16 mouse cellular contexts compared by ENCODE assay signal in the genomic region with DNA sequence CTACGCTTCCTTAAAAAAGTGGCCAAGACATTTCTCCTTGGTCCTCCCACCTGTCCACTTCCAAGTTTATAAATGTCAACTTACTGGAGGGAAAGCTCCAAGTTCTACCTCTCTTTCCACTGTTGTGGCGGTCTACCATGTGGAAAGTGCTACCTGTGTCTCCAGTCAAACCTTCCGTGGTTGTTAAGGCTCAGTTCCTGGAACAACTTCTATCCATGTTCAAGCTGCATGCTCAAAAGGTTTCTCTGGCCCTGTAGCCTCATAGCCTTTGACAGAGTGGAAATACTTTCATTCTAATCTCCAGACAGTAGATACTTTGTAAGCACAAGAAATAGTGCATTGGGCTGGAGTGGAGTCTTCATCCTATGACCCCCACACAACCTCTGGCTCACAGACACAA.
"Had no signal": no experiment of that assay in that cellular context is flagged by ENCODE, and none has a peak within 500 bp of the region (broad histone marks: within the 10 kb centered on the region; RNA-seq: fewer than 3 reads in every experiment).

No protein-coding gene starts in this region.

- H3K36me3 ChIP-seq: neural tube, embryonic 13.5 days; neural tube, embryonic 15.5 days; stomach, embryonic 15.5 days had no signal

- DNase-seq: retina, postnatal 1 day; right cerebral cortex, adult 18-20 months; right cerebral cortex, postnatal 14 days; right cerebral cortex, postnatal 25 days; right cerebral cortex, postnatal 4 days; spleen, adult 18-20 months; thymus, adult 18-20 months; thymus, adult 2 months; thymus, postnatal 14 days; thymus, postnatal 25 days; thymus, postnatal 36 days; thymus, postnatal 4 days had no signal

- H3K27me3 ChIP-seq: neural tube, embryonic 13.5 days; neural tube, embryonic 15.5 days; stomach, embryonic 15.5 days had no signal

- H3K4me2 ChIP-seq: neural tube, embryonic 13.5 days; neural tube, embryonic 15.5 days; stomach, embryonic 15.5 days had no signal

- H3K27ac ChIP-seq: neural tube, embryonic 13.5 days; neural tube, embryonic 15.5 days; stomach, embryonic 15.5 days; stomach, postnatal 0 days had no signal

- H3K9ac ChIP-seq: neural tube, embryonic 13.5 days; neural tube, embryonic 15.5 days; stomach, embryonic 15.5 days had no signal

- H3K4me3 ChIP-seq: neural tube, embryonic 13.5 days; neural tube, embryonic 15.5 days; stomach, embryonic 15.5 days had no signal

- H3K4me1 ChIP-seq: neural tube, embryonic 13.5 days; neural tube, embryonic 15.5 days; stomach, embryonic 15.5 days had no signal

- H3K9me3 ChIP-seq: neural tube, embryonic 13.5 days; neural tube, embryonic 15.5 days; stomach, embryonic 15.5 days had no signal
